Mouse (Mus musculus) CD4-positive naive resting alpha-beta T cell, adult 57 days (primary cell): ENCODE data around the gene Rad23b. TPM values are rescaled to one million over a fixed set of nuclear protein-coding genes. Genes with fewer than 3 reads are reported as not detected.

Experiments used
- total RNA-seq: library from RNA; stranded (reverse); gene quantifications from one replicate; pipeline ENCODE4 v1.2.4, GENCODE M21; 2023

Rad23b gene
- total RNA-seq, result 108 TPM

GRCm38 (mm10) chr4:55349452-55350218 lies at the start of gene Rad23b:
Gene Rad23b (plus strand): TSS chr4:55350043.

Other genes with a start within 250 kb of the Rad23b start
- 107 TPM for gene Klf4, start 182.4 kb downstream of the Rad23b start, total RNA-seq